Mouse (Mus musculus) forebrain, embryonic 14.5 days (tissue): ENCODE results near the gene Smim22. TPM values are rescaled to one million over a fixed set of nuclear protein-coding genes. Genes with fewer than 3 reads are reported as not detected.

Experiments
- ATAC-seq: fragments of 200-750 bp; cut with Nextera tagmentation; 2 replicates; pipeline ENCODE4 v1.8.0; 2017; ENCODE audit warnings: mild to moderate bottlenecking, moderate library complexity
- DNase-seq: peaks from one replicate; pipeline ENCODE4 v3.0.0-alpha.2; 2015; ENCODE audit warnings: low spot score
- H3K27ac ChIP-seq: fragments of 300-500 bp; sonication (generic); 2 replicates; pipeline ENCODE4 v1.5.1; 2014; ENCODE audit warnings: low read depth, mild to moderate bottlenecking, control low read depth, low read length, moderate library complexity
- H3K27me3 ChIP-seq: fragments of 300-500 bp; sonication (generic); replicated peaks from 2 replicates; pipeline ENCODE4 v1.6.1; 2014; ENCODE audit warnings: low read length, control low read depth, mixed read lengths; ENCODE audit not compliant: control insufficient read depth, insufficient read depth
- H3K36me3 ChIP-seq: fragments of 300-500 bp; sonication (generic); 2 replicates; pipeline ENCODE4 v1.6.1; 2014; ENCODE audit warnings: low read length, control low read depth; ENCODE audit not compliant: control insufficient read depth, insufficient read depth
- H3K4me1 ChIP-seq: fragments of 300-500 bp; sonication (generic); 2 replicates; pipeline ENCODE4 v1.6.1; 2014; ENCODE audit warnings: antibody characterized with exemption, low read length, control low read depth; ENCODE audit not compliant: control insufficient read depth, insufficient read depth
- H3K4me2 ChIP-seq: fragments of 300-500 bp; sonication (generic); 2 replicates; pipeline ENCODE4 v1.6.1; 2014; ENCODE audit warnings: mild to moderate bottlenecking, control low read depth, low read length
- H3K4me3 ChIP-seq: fragments of 300-500 bp; sonication (generic); 2 replicates; pipeline ENCODE4 v1.5.1; 2014; ENCODE audit warnings: low read depth, low read length, control low read depth
- H3K9ac ChIP-seq: fragments of 300-500 bp; sonication (generic); 2 replicates; pipeline ENCODE4 v1.6.1; 2014; ENCODE audit warnings: mild to moderate bottlenecking, low read length, control low read depth, moderate library complexity
- H3K9me3 ChIP-seq: fragments of 300-500 bp; sonication (generic); replicated peaks from 2 replicates; pipeline ENCODE4 v1.6.1; 2016; ENCODE audit warnings: low read length, control low read depth, mixed read lengths; ENCODE audit not compliant: control insufficient read depth
- WGBS: fragments of 180-500 bp; shearing (Covaris S2); extraction: QIAGEN DNeasy Blood & Tissue Kit; methylation state at CpG from one replicate; pipeline ENCODE4 v1.1.7; 2014; 5-methylcytosine and 5-hydroxymethylcytosine counted together
- polyA plus RNA-seq: library from polyadenylated mRNA; unstranded; fragments of >200 nt; fragmentation: Nextera tagmentation; extraction: Ambion mirVana; gene quantifications from 2 replicates; pipeline ENCODE4 v1.2.1, GENCODE M21; 2014

The Smim22 gene
- polyA plus RNA-seq, 1 experiment from 2014 or later, result 0.75 TPM

DNA sequence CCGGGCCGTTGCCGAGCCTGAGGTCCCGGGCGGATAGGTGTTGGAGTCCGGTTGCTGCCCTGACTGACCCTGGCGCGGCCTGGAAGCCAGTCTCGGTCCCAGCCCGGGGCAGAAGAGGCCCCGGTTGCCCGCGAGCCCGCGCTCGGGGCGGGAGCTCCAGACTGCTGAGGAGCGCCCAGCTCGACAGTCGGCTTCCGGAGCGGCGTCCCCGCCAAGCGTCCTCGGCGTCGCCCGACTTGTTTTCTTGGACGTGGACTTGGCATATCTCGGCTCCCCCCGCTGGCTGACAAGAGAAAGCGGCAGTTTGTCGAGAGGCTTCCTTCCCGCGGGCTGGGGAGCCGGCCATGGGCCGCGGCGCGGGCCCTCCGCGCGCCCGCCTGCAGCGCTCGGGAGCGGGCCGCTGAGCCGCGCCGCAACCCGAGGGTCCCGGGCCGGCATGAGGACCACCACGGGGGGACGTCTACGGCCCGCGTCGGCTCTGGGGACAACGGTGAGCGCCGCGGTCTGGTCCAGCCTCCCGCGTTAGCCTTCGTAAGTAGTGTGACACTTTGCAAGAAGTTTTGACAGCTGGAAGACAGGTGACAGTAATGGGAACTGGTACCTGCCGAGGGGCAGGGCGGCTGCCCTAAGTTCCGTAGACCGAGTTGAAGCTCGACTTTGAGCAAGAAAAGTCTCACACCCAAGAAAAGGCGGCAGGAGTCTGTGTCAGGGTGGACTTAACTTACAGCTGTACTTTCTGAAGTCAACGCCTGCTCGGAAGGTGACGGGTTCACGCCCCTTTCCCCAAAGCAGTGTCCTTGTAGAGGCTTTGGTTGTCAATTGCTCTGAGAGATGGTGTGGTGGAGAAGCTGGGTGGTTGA is 43.4 kb downstream of the Smim22 start:
- DNase-seq, result peak; percentile 82
- WGBS, result under 1% methylated on average over 73 of the region's 78 CpGs
- Histone ChIP-seq H3K9ac (peak overlapping the region; percentile 91), H3K9me3 (no peaks in the 10 kb centered on the region), H3K4me2 (peak overlapping the region; percentile 97), H3K4me3 (peak overlapping the region; percentile 96), H3K27ac (peak overlapping the region; percentile 94), H3K27me3 (no peaks in the 10 kb centered on the region), H3K36me3 (peaks cover 39% of the 10 kb centered on the region), H3K4me1 (peaks cover 19% of the 10 kb centered on the region)
- ATAC-seq, result peak; percentile 54

Other genes with a start within 250 kb of the Smim22 start
- gene Cdip1, start 217.0 kb upstream of the Smim22 start, polyA plus RNA-seq, result 87.1 and 96.5 TPM in 2 replicates
- gene 4930562C15Rik, start 171.9 kb upstream of the Smim22 start, polyA plus RNA-seq, result 0.14 TPM in 2 replicates
- 37.9 and 44.4 TPM in 2 replicates for gene Ubald1, start 127.0 kb upstream of the Smim22 start, polyA plus RNA-seq
- 85.3 and 93.0 TPM in 2 replicates for gene Mgrn1, start 121.0 kb upstream of the Smim22 start, polyA plus RNA-seq
- gene Nudt16l1, start 68.5 kb upstream of the Smim22 start, polyA plus RNA-seq, result 164 and 179 TPM in 2 replicates
- 49.3 and 57.9 TPM in 2 replicates for gene Anks3, start 43.1 kb upstream of the Smim22 start, polyA plus RNA-seq
- not detected in 2 replicates for gene Sept12, start 9.4 kb upstream of the Smim22 start, polyA plus RNA-seq
- 101 and 103 TPM in 2 replicates for gene Rogdi, start 6.3 kb downstream of the Smim22 start, polyA plus RNA-seq
- gene Glyr1, start 42.6 kb downstream of the Smim22 start, polyA plus RNA-seq, result 120 and 123 TPM in 2 replicates
- 14.3 and 16.2 TPM in 2 replicates for gene Ubn1, start 42.8 kb downstream of the Smim22 start, polyA plus RNA-seq
- 0.08 and 0.11 TPM in 2 replicates for gene Ppl, start 125.1 kb downstream of the Smim22 start, polyA plus RNA-seq
- gene Sec14l5, start 139.8 kb downstream of the Smim22 start, polyA plus RNA-seq, result 0.17 TPM in 1 of 2 replicates, not detected in the other
- gene Nagpa, start 196.7 kb downstream of the Smim22 start, polyA plus RNA-seq, result 7.4 and 8.1 TPM in 2 replicates
- gene AU021092, start 215.0 kb downstream of the Smim22 start, polyA plus RNA-seq, result 17.4 and 17.6 TPM in 2 replicates
- 32.2 and 35.1 TPM in 2 replicates for gene Alg1, start 226.3 kb downstream of the Smim22 start, polyA plus RNA-seq
- 10.3 and 11.5 TPM in 2 replicates for gene Eef2kmt, start 248.7 kb downstream of the Smim22 start, polyA plus RNA-seq